Mouse (Mus musculus) spleen, postnatal 36 days (tissue): Measurements from ENCODE around the gene Armc7.

ENCODE experiments used
- DNase-seq, 2 experiments: peaks; one replicate each; pipeline ENCODE4 v3.0.0; 2022; ENCODE audit warnings: low spot score in 2 of 2, mixed read lengths in 1 of 2

Gene Armc7

GRCm38 (mm10) chr11:115475025-115475757, at the start of gene Armc7:
TSS of gene Armc7 (plus strand) at chr11:115475667.
- DNase-seq = peak; percentile 91 to 93

- no peak for DNase-seq
These were observed 49.8 kb upstream of the Armc7 start for GRCm38 (mm10) chr11:115425671-115426070.

- peak; percentile 36 to 51 for DNase-seq
These were observed 47.8 kb upstream of the Armc7 start for GRCm38 (mm10) chr11:115427482-115428331.

- no peak for DNase-seq
These were observed 46.2 kb upstream of the Armc7 start for GRCm38 (mm10) chr11:115429307-115429706.

GRCm38 (mm10) chr11:115430561-115430960, 44.9 kb upstream of the Armc7 start:
- DNase-seq = no peak

GRCm38 (mm10) chr11:115432814-115433213, 42.7 kb upstream of the Armc7 start:
- DNase-seq = no peak

- no peak for DNase-seq
These were observed 42.1 kb upstream of the Armc7 start for GRCm38 (mm10) chr11:115433342-115433741.

GRCm38 (mm10) chr11:115435596-115436337, 39.7 kb upstream of the Armc7 start:
- no peak for DNase-seq

- no peak for DNase-seq
These were observed 37.8 kb upstream of the Armc7 start for GRCm38 (mm10) chr11:115437571-115438122.

GRCm38 (mm10) chr11:115439326-115439725, 36.1 kb upstream of the Armc7 start:
- DNase-seq = no peak

- DNase-seq = no peak
These were observed 35.4 kb upstream of the Armc7 start, which contains the start of gene Trim80 for GRCm38 (mm10) chr11:115439906-115440595. TSS of gene Trim80 (plus strand) at chr11:115440545.

- no peak for DNase-seq
These were observed 34.0 kb upstream of the Armc7 start for GRCm38 (mm10) chr11:115441417-115441816.

- no peak for DNase-seq
These were observed 28.6 kb upstream of the Armc7 start for GRCm38 (mm10) chr11:115446906-115447305.

- no peak for DNase-seq
These were observed 28.1 kb upstream of the Armc7 start for GRCm38 (mm10) chr11:115447321-115447885.

GRCm38 (mm10) chr11:115448075-115448474, 27.4 kb upstream of the Armc7 start:
- DNase-seq = no peak

- DNase-seq = no peak
These were observed 26.5 kb upstream of the Armc7 start for GRCm38 (mm10) chr11:115448998-115449397.

GRCm38 (mm10) chr11:115450176-115450575, 25.3 kb upstream of the Armc7 start:
- no peak for DNase-seq

GRCm38 (mm10) chr11:115451781-115452241, 23.7 kb upstream of the Armc7 start:
- peak; percentile 31 to 50 for DNase-seq

GRCm38 (mm10) chr11:115452281-115452860, 23.1 kb upstream of the Armc7 start:
- DNase-seq = no peak

GRCm38 (mm10) chr11:115453306-115453705, 22.2 kb upstream of the Armc7 start:
- DNase-seq = no peak
